Mouse (Mus musculus) layer of hippocampus, postnatal 10 days (tissue): Measurements from ENCODE around the gene Lrrc58. TPM values are rescaled to one million over a fixed set of nuclear protein-coding genes. Genes with fewer than 3 reads are reported as not detected.

Experiments used
- DNase-seq, 2 experiments: peaks; one replicate each; pipeline ENCODE4 v3.0.0; 2021; ENCODE audit warnings: low spot score in 2 of 2
- total RNA-seq, 2 experiments: library from RNA; stranded (reverse); gene quantifications; 2 replicates each; pipeline ENCODE4 v1.2.3; 2021

Gene Lrrc58
- total RNA-seq, 2 experiments from 2014 or later, result 122 to 134 TPM

DNA sequence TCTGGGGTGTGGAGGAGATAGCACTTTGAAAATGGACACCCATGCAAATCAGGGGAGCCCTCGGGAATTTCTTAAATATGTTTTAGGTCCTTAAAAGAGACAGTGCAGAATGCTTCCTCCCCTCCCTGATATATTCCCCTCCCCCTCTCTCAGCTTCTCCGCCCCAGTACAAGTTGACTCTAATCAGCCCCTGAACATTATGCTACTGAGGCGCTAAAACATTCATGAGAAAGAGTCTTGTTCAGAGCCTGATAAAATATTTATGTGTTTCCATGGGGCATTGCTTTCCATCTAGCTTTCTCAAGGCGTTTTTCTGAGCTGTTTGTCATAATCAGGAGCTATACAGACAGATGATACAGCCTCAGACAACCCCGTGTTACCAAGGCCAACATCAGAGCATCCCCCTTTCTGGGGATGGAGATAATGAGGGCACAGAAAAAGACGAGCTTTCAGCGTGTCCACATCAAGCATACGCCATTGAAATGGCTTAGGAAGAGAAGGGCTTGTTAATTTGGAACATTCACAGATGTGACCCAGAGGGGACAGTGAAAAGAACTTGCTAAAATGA, 52.7 kb downstream of the Lrrc58 start:
- DNase-seq, result no peak

DNA sequence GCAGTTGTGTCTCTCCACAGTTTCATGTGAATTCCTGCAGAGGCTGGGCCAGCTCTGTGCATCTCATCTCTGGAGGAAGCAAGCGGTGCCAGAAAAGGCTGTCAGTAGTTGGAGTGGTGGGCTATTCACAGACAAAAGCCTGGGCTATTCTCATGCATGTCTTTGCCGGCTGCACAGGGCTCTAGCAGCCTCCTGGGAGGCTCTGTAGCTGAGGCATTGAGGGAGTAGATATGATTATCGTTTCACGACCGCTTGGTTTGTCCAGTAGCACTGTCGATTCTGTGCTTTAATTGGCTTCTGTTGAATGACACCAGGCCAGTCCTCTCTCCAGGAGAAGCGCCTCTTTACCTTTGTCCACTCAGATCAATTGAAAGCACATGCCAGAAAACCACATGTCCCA, 57.9 kb downstream of the Lrrc58 start:
- no peak for DNase-seq

DNA sequence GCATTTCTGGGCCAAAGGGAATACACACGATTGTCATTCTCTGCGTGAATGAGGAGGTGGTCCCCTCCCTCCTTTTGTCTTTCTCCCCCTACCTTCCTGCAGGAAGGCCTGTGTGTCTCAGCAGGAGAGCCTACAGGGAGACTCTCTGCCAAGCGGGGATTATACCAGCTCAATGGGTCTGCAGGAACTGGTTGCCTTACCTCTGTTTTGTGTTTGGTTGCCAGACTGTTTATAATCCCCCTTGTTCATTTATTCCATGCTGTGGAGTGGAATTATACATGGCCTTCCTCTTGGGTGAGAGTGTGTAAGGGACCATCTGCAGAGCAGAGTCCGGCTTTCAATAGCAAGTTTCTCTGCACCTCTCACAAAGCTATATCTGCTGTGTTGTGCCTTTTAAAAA, 58.9 kb downstream of the Lrrc58 start:
- DNase-seq, result no peak

DNA sequence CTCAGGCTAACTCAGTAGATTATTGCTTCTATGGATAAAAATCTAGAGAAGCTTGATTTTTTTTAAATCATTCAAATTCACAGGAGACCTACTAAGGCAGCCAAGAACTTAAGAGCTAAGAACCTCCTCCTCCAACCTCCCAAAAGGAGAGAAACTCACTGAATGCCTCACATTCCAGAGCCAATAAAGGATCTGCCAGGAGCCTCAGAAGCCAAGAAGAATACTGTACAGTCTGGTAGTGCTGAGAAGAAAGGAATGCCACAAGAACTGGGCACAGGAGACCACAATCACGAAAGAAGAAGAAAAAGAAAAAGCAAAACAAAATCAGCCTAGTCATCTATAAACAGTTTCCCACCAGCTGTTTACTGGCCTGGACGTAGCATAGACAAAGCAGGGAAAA, 60.8 kb downstream of the Lrrc58 start:
- no peak for DNase-seq

DNA sequence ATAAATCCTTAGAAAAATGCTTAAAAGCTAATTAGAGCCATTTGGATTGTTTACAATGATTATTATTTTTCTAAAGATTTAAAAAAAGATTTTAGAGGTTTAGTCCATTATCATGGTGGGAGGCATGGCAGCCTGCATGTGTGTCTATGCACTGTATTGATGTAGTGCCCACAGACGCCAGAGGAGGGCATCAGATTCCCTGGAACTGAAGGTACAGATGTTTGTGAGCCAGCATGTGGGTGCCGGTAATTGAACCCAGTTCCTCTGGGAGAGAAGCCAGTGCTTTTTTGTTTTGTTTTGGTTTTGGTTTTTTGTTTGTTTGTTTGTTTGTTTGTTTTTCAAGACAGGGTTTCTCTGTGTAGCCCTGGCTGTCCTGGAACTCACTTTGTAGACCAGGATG, 61.4 kb downstream of the Lrrc58 start:
- DNase-seq, result no peak

DNA sequence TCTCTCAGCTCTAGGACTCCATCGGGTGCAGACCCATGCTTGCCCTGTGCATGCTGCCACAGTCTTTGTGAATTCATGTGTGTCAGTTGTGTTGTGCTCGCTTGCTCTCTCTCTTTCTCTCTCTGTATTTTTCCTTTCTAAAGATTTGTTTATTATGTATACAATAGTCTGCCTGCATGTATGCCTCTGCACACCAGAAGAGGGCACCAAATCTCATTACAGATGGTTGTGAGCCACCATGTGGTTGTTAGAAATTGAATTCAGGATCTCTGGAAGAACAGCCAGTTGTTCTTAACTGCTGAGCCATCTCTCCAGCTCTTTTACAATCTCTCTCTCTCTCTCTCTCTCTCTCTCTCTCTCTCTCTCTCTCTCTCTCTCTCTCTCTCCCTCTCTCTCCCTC, 66.7 kb downstream of the Lrrc58 start:
- DNase-seq, result no peak

DNA sequence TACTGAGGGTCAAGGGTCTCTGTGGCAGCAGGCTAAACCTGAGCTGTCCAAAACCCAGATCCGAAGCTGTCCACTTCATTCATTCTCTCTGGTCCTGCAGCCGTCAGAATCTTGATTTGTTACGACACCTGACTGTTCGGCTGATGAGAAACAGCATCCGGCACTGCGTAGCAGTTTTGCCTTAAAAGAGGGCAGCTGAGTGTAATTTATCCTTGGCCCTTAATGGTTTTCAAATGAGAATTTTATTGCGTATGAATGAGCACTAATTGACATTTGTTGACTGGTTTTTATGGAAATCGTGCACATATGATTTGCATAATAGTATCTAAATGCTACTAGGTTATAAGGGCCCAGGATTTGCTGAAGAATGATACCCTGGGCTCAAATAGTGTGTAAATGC, 69.1 kb downstream of the Lrrc58 start:
- no peak for DNase-seq

Other genes with a start within 250 kb of the Lrrc58 start
- 10 to 100 TPM; 52.8 to 88.1 TPM for gene Ndufb4, start 213.9 kb upstream of the Lrrc58 start, total RNA-seq
- 10 to 100 TPM; 74.6 to 75.2 TPM for gene Fstl1, start 91.5 kb upstream of the Lrrc58 start, total RNA-seq
- gene Gm36028, start 7.2 kb upstream of the Lrrc58 start, total RNA-seq, result not detected
- gene Gpr156, start 48.1 kb downstream of the Lrrc58 start, total RNA-seq, result 1 to 10 TPM; 1.4 to 1.5 TPM
- gene Gsk3b, start 220.6 kb downstream of the Lrrc58 start, total RNA-seq, result 100 to 1,000 TPM; 219 to 238 TPM